Mouse (Mus musculus): ENCODE results near the gene Cnp. TPM values are rescaled to one million over a fixed set of nuclear protein-coding genes. Genes with fewer than 3 reads are reported as not detected.
"Not testable (repeated sequence)": the region's sequence is repeated elsewhere in the genome, so short reads cannot be mapped to it uniquely, and the experiment has no call there.

The Cnp gene
- polyA plus RNA-seq, 1 experiment, result 29.9 TPM

DNA sequence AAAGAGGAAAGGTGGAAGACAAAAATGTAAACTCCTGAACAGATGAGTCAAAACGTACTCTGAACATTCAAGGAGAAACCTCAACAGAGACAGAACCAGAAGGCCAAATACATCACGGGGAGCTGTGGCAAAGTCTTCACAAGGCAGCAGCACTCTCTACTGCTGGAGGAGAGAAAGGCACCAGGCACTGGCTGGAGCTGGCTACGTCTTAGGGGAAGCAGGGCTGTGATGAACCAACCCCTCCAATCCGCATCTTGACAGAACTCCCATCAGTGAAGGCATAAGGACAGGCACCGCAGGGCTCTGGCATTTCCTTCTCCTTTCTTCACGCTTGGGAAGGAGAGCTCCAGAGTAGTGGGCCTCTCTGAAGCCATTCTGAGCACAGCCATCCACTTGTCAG, 36.9 kb downstream of the Cnp start:
- Histone ChIP-seq H3K4me3 (replicated peaks; ENCODE audit: extremely low read depth, low read depth, low read length) (no peak overlapping the region), H3K4me1 (ENCODE audit: control insufficient read depth, insufficient read depth, low read length) (peaks cover 28% of the 10 kb centered on the region)
- 76% methylated on average over 6 of the region's 6 CpGs for WGBS
- TF ChIP-seq POLR2A (IDR thresholded peaks at IDR 0.05; ENCODE audit: borderline replicate concordance, extremely low read depth, low read depth, low read length) (no peak), CTCF (IDR thresholded peaks at IDR 0.05; ENCODE audit: insufficient read depth, low read length) (no peak)
- no peak for DNase-seq

DNA sequence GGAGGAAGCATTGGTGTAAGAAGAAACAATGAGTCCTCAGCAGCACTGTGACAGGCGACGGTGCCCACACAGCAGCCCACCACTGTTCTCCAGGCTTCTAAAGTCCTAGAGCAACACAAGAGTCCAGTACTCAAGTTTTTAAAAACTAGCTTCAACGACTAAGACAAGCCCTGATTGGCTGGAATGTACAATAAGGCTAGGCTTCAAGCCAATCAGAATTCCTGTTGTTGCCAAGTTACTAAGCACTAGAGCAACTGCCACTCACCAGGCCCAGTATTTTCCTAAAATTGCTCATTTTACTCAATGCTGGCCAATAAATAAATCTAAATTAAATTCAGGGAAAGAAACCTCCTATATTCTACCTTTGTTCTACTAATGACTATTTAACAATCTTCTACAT, 38.5 kb downstream of the Cnp start:
- 64% methylated on average over 3 of the region's 3 CpGs for WGBS
- Histone ChIP-seq H3K4me1 (ENCODE audit: control insufficient read depth, insufficient read depth, low read length) (peaks cover 27% of the 10 kb centered on the region), H3K4me3 (replicated peaks; ENCODE audit: extremely low read depth, low read depth, low read length) (no peak overlapping the region)
- no peak for DNase-seq
- no peak for TF ChIP-seq CTCF (IDR thresholded peaks at IDR 0.05; ENCODE audit: insufficient read depth, low read length)
- no peak for TF ChIP-seq POLR2A (IDR thresholded peaks at IDR 0.05; ENCODE audit: borderline replicate concordance, extremely low read depth, low read depth, low read length)

DNA sequence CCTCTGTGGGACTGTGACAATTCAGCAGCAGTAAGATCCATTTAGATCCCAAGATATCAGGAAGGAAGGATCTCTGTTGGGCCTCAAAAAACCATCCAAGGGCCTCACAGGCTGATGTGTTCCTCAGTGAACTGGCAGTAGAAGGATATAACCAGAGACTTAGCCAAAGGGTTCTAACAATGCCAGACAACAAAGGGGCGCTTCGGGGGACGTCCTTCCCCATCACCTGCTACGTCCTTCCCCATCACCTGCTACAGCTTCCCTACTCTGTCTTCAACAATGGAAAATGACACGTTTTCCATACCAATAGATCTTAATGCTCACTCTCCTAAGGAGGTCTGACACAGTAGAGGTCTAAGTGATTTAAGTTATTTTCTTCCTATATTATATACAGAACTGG, 41.6 kb downstream of the Cnp start:
- TF ChIP-seq CTCF (IDR thresholded peaks at IDR 0.05; ENCODE audit: insufficient read depth, low read length), result no peak
- TF ChIP-seq POLR2A (IDR thresholded peaks at IDR 0.05; ENCODE audit: borderline replicate concordance, extremely low read depth, low read depth, low read length), result no peak
- Histone ChIP-seq H3K4me3 (replicated peaks; ENCODE audit: extremely low read depth, low read depth, low read length) (no peak overlapping the region), H3K4me1 (ENCODE audit: control insufficient read depth, insufficient read depth, low read length) (peaks cover 8% of the 10 kb centered on the region)
- DNase-seq, result no peak
- WGBS, result 91% methylated on average over 5 of the region's 5 CpGs

GRCm38 (mm10) chr11:100616836-100617235, 42.1 kb downstream of the Cnp start:
- not testable (repeated sequence) for DNase-seq; H3K4me3 ChIP-seq (replicated peaks; ENCODE audit: extremely low read depth, low read depth, low read length); H3K4me1 ChIP-seq (ENCODE audit: control insufficient read depth, insufficient read depth, low read length)
- WGBS, result 88% methylated on average over 7 of the region's 7 CpGs

DNA sequence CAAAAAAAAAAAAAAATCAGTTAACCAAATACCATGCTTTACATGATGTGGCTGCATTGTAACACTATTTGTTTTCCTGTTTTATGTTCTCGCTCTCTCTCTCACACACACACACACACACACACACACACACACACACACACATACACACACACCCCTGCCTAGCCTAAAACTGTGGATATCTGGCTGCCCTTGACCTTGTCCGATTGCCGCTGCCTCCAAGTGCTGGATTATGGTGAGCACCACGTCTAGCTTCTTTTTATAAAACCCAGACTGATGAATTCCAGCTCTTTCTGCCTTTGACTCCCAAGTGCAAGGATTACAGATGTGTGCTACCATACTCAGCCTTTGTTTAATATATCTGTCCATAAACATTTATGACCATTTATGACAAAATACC, 42.8 kb downstream of the Cnp start:
- Histone ChIP-seq H3K4me1 (ENCODE audit: control insufficient read depth, insufficient read depth, low read length) (peaks cover 4% of the 10 kb centered on the region), H3K4me3 (replicated peaks; ENCODE audit: extremely low read depth, low read depth, low read length) (no peak overlapping the region)
- 73% methylated on average over 4 of the region's 4 CpGs for WGBS
- TF ChIP-seq POLR2A (IDR thresholded peaks at IDR 0.05; ENCODE audit: borderline replicate concordance, extremely low read depth, low read depth, low read length), result no peak
- no peak for TF ChIP-seq CTCF (IDR thresholded peaks at IDR 0.05; ENCODE audit: insufficient read depth, low read length)
- DNase-seq, result no peak

DNA sequence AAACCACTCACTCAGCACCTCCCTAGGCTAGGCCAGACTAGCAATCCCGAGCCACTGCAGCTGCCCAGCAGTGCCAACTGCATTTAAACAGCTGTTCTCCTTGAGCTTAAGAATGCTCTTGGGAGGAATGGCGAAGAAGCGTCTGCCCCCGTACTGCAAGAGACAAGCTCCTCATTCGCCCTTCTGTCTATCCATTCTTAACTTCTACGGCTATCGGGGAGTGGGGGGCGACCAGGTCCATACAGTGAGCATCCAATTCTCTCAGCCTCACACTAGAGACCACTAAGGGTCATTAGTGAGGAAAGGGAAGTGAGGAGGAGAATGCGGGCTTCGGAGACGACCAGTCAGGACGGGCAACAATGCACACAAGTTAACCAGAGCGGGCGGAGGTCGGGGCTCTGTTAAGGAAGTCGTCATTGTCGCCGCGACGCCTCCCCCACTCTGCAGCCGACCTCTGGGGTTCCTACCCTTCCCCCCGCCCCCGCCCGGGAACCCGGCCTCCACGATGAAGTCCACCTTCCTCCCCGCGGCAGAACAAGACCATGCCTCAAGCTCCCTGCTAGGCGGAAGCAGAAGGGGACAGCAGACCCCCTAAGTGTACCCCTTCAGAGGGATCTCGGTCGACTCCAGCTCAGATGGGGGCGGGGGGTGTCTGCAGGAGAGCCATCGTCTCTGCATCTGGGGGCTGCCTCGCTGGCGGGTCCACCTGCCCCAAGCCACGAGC, 44.2 kb downstream of the Cnp start, which contains the start of gene Nkiras2:
Nkiras2 (plus strand) TSS at position 484 of the 724 bp plus-strand sequence.
- peak; percentile 49 for DNase-seq
- 1% methylated on average over 35 of the region's 36 CpGs for WGBS
- peak within 1 kb of the TSS; percentile 96 for H3K4me3 ChIP-seq (replicated peaks; ENCODE audit: extremely low read depth, low read depth, low read length)
- H3K4me1 ChIP-seq (ENCODE audit: control insufficient read depth, insufficient read depth, low read length), result peaks cover 5% of the 10 kb centered on the region
- TF ChIP-seq CTCF (IDR thresholded peaks at IDR 0.05; ENCODE audit: insufficient read depth, low read length) (no peak), POLR2A (IDR thresholded peaks at IDR 0.05; ENCODE audit: borderline replicate concordance, extremely low read depth, low read depth, low read length) (peak; percentile 37; the same call in 1 of the 2 replicates)

DNA sequence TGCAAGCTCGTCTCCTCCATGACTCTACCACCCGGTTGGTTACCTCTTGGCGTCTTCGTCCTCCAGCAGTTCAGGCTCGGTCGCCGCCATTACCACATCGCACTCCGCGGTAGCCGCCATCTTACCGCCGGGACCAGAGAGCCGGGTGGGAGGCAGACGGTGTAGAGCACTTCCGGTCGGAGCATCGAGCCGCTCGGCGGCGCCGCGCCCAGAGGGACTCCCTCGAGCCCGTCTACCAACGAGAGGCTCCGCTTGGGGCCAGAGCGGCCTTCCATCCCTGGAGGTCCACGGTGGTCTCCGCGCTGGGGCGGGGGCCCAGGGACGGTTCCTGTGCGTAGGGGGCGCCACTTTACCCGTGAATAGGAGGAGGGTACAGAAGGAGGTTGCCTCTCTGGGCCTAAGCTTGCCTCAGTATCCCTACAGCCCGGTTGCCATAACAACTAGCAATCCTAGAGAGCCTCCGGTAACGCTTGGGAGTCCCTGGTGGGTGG, 44.8 kb downstream of the Cnp start:
- TF ChIP-seq CTCF (IDR thresholded peaks at IDR 0.05; ENCODE audit: insufficient read depth, low read length) (no peak), POLR2A (IDR thresholded peaks at IDR 0.05; ENCODE audit: borderline replicate concordance, extremely low read depth, low read depth, low read length) (peak; percentile 78; the same call in 1 of the 2 replicates)
- peak overlapping the region; percentile 96 for H3K4me3 ChIP-seq (replicated peaks; ENCODE audit: extremely low read depth, low read depth, low read length)
- H3K4me1 ChIP-seq (ENCODE audit: control insufficient read depth, insufficient read depth, low read length), result peaks cover 7% of the 10 kb centered on the region
- peak; percentile 93 for DNase-seq
- WGBS, result under 1% methylated on average over 40 of the region's 40 CpGs

DNA sequence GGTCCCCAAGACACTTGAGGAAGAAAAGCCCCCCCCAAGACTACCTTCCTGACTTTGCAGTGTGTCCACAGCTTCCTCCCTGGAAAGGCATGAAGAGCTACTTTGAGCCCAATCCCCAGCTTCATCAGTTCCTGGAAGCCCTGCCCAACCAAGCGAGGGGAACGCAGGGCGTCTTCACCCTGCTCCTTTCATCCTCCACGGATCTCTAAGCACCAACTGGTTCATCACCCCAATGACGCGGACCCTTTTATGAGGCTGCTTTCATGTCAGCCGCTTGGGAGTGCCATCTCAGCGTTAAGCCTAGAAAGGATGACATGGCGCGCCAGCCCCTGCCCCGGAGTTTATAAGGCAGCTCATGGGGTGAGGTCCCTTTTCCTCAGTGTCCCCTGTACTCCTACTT, 45.3 kb downstream of the Cnp start, which contains the start of gene Dnajc7:
Dnajc7 (minus strand) TSS at position 187 of the 400 bp plus-strand sequence.
- WGBS, result 3% methylated on average over 11 of the region's 11 CpGs
- DNase-seq, result no peak
- TF ChIP-seq CTCF (IDR thresholded peaks at IDR 0.05; ENCODE audit: insufficient read depth, low read length) (no peak), POLR2A (IDR thresholded peaks at IDR 0.05; ENCODE audit: borderline replicate concordance, extremely low read depth, low read depth, low read length) (no peak)
- Histone ChIP-seq H3K4me1 (ENCODE audit: control insufficient read depth, insufficient read depth, low read length) (peaks cover 7% of the 10 kb centered on the region), H3K4me3 (replicated peaks; ENCODE audit: extremely low read depth, low read depth, low read length) (peak within 1 kb of the TSS; percentile 96)

DNA sequence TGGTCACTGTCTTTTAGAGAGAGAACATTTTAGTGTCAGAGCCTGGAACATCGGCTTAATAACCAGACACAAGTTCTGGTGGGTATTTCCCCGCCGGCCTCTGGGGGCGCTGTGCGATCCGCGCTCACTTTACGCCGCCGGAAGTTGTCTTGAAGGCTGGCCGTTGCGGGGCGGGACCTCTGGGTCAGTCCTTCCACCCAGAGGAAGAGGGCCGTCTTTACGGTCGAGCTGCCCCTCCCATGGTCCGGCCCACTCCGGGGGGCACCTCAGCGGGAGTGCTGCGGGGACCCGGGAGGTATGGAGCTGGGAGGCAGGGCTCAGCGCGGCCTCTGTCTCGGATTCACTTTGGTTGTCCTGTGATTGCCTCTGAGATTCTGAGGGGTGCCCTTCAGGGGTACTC, 48.0 kb downstream of the Cnp start:
- peak; percentile 93 for DNase-seq
- peaks cover 16% of the 10 kb centered on the region for H3K4me1 ChIP-seq (ENCODE audit: control insufficient read depth, insufficient read depth, low read length)
- peak overlapping the region; percentile 88 for H3K4me3 ChIP-seq (replicated peaks; ENCODE audit: extremely low read depth, low read depth, low read length)
- under 1% methylated on average over 24 of the region's 24 CpGs for WGBS
- peak; percentile 83 for TF ChIP-seq POLR2A (IDR thresholded peaks at IDR 0.05; ENCODE audit: borderline replicate concordance, extremely low read depth, low read depth, low read length)
- TF ChIP-seq CTCF (IDR thresholded peaks at IDR 0.05; ENCODE audit: insufficient read depth, low read length), result peak; percentile 64

DNA sequence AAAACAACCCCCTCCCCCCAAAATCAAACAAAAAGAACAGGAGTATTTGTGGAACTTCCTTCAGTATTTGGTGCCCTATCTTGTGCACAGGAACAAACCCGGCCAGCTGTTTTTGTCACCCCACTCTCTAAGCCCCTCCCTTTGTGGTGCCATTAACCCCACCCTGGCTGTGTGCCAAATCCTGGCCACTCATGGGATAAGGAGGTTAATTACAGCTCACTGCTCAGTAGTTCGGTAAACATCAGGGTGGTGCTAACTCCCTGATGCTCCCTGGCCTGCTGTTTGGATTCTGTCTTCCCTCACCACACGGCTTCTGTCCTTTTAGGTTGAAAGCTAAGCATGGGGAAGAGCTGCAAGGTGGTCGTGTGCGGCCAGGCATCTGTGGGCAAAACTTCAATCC, 49.2 kb downstream of the Cnp start:
- peaks cover 16% of the 10 kb centered on the region for H3K4me1 ChIP-seq (ENCODE audit: control insufficient read depth, insufficient read depth, low read length)
- peak; percentile 51 for DNase-seq
- 26% methylated on average over 5 of the region's 5 CpGs for WGBS
- peak overlapping the region; percentile 47 for H3K4me3 ChIP-seq (replicated peaks; ENCODE audit: extremely low read depth, low read depth, low read length)
- no peak for TF ChIP-seq POLR2A (IDR thresholded peaks at IDR 0.05; ENCODE audit: borderline replicate concordance, extremely low read depth, low read depth, low read length)
- TF ChIP-seq CTCF (IDR thresholded peaks at IDR 0.05; ENCODE audit: insufficient read depth, low read length), result no peak
